Mouse (Mus musculus): ENCODE data around the gene Arhgef12.

DNA sequence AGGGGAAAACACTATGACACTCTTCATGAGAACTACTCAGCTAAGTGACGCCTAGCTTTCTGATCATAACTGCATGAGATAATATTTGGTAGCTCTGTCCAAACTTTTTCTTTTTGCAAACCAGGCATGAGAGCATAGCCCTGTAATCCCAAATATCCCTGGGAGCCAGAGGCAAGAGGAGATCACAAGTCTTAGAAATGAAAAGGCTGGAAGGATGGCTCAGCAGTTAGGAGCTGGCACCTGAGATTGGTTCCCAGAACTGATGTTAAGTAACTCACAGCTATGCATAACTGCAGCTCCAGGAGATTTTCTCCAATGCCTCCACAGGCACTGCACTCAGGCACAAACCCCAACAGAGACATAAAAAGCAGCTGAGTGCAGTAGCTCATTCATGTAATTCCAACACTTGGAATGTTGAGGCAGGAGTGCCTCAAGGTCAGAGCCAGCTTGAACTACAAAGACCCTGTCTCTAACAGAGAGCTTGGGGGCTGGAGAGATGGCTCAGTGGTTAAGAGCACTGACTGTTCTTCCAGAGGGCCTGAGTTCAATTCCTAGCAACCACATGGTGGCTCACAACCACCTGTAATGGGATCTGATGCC is 21.3 kb downstream of the Arhgef12 start:
- TF ChIP-seq CTCF (IDR thresholded peaks at IDR 0.05; ENCODE audit: low read depth, low read length) (no peak), POLR2A (IDR thresholded peaks at IDR 0.05; ENCODE audit: extremely low read depth, insufficient read depth, low read length) (no peak)
